Mouse (Mus musculus) C2C12 (cell line): Measurements from ENCODE around the gene Tmc8.

ENCODE experiments used
- CEBPB ChIP-seq: IDR thresholded peaks from one replicate; pipeline ENCODE4 v1.6.1; 2011; ENCODE audit warnings: low read depth, mild to moderate bottlenecking, control low read depth, moderate library complexity
- CTCF ChIP-seq: IDR thresholded peaks from one replicate; pipeline ENCODE4 v1.5.1; 2011; ENCODE audit not compliant: control insufficient read depth, insufficient read depth, insufficient read length
- MAX ChIP-seq: IDR thresholded peaks from one replicate; pipeline ENCODE4 v1.6.1; 2011; ENCODE audit warnings: mild to moderate bottlenecking, control low read depth
- MYOD1 ChIP-seq: IDR thresholded peaks from one replicate; pipeline ENCODE4 v1.6.1; 2011; ENCODE audit warnings: low read depth; ENCODE audit not compliant: control insufficient read depth, insufficient read length

DNA sequence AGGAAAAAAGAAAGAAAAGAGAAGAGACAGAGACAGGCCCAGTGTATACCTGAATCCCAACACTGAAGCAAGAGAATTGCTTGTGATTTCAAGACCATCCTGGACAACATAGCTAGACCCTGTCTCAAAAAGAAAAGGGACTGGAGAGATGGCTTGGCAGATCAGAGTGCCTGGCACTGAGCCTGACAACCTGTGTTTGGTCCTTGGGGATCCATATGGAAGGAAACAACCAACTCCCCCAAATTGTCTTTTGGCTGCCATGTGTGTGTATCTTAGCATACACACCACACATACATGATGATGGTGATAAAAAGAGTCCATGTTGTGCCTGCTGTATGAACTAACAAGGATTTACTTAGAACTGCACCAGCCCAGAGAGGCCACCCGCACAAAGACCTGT is 57.1 kb downstream of the Tmc8 start:
- TF ChIP-seq CTCF: no peak
- no peak for TF ChIP-seq MAX
- no peak for TF ChIP-seq CEBPB
- no peak for TF ChIP-seq MYOD1
